Mouse (Mus musculus) urinary bladder, adult 2 months (tissue): ENCODE results near the gene Dcbld2. TPM values are rescaled to one million over a fixed set of nuclear protein-coding genes. Genes with fewer than 3 reads are reported as not detected.

Experiments used
- DNase-seq: peaks from one replicate; pipeline ENCODE4 v3.0.0; 2022; ENCODE audit warnings: low spot score
- polyA plus RNA-seq: library from polyadenylated mRNA; depleted of rRNA; stranded (reverse); fragments of >200 nt; gene quantifications from 2 replicates; pipeline ENCODE4 v1.2.3, GENCODE M21; 2012; rRNA removed

Dcbld2 gene
- polyA plus RNA-seq, 1 experiment, result 23.7 TPM

DNA sequence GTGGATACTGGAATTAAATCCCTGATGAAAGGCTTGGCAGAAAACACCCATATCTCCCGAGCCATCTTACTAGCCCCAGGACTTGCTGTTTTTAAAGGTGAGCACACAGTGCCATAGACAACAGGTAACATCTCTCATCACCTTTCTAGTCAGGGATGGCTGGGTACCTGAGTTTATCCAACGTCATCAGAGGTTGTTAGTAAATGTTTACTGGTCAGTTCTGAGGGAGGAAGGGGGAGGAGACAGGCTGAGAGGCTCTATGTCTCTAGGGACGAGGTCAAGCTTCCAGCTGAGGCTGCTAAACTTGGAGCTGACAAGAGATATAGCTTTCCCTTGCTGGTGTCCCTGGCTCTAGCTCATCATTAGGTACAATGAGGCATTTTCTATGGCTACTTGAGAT is 74.1 kb downstream of the Dcbld2 start:
- no peak for DNase-seq

DNA sequence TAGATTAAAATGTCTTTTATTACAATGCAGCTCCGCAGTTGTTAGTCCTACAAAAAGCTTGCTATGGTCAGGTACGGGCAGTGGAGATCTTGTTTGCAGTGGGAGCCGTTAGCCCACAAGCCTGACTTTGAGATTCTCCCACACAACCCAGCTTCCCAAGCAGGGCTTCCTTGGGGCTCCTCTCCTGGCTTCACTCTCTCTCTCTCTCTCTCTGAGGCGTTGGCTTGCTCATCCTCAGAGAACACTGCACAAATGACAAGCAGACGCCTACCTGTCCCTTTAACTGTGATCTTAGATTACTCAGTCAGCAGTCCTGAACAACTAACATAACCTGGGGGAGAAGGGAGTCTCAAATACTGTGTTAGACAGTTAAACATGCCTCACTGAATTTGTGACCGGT is 79.6 kb downstream of the Dcbld2 start:
- DNase-seq, result no peak

DNA sequence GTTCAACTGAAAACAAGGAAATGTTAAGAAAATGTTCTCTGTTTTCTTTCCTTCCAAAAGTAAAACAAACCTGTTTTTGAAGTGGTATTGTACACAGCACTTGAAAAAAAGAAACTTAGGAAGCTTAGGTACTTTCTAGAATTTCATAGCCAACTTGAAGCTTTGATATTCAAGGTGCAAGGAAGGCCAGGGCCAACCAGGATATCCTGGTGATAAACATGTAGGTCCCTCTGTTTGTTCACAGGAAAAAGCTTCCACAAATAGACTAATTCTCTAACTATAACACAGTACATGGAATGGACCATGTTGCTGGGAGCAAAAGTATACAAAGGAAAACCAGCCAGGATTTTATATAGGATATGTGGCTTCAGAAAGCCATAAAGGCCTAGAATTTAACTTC is 88.5 kb downstream of the Dcbld2 start:
- no peak for DNase-seq

DNA sequence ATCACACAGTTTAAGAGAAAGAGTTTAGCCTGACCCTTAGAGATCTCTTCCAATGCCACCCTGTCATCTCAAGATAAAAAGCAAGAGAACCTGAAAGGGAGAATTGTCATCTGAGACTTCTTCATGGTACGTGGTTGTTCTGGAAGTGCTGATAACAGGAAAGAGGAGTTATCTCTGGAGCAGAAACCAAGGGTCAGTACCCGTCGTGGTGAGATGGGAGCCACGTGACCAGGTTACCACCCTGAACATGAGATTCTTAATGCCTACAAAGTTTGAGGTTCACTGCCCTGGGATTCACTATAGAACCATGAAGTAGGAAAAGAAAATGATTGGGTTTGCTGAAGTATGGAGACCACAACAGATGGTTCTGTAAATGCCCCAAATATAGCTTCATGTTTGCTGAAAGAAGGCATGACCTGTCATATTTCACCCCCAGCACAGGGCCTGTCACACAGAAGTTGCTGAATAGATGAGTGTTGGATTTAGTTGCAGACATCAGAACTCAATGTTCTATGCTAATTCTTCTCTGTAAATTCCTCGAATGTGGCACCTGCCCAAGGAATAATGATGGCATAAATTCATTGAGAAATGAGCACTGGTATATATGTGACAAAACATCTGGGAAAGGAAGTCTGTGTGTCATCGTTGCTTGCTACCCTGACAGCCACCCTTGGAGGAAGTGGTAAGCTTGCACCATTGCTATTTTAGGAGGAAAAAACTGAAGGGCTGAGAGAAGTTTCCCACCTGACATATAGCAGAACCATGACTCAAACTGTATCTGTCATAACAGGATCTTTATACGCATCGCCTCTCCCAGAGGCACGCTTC is 89.9 kb downstream of the Dcbld2 start:
- DNase-seq, result no peak

DNA sequence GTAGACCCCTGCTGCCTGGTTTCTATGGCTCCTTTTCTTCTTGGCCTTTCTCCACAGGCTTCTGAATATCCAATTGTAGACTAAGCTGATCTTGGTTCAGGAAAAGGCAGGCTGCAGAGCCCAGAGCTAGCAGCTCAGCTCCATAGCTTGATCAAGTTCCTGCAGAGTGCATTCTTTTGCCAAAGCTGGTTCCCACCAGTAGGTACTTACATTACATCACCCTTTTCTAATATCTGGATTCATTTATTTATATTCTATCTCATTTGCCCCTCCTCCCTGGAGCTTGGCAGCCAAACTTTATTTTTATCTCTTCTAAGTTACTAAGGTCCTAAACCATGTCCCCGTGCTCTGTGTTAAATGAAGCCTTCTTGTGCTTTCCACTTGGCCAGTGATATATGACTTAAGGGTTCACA is 90.9 kb downstream of the Dcbld2 start:
- DNase-seq, result no peak

- DNase-seq, result no peak
Observed at GRCm38 (mm10) chr16:58499650-58500049, 91.4 kb downstream of the Dcbld2 start.

DNA sequence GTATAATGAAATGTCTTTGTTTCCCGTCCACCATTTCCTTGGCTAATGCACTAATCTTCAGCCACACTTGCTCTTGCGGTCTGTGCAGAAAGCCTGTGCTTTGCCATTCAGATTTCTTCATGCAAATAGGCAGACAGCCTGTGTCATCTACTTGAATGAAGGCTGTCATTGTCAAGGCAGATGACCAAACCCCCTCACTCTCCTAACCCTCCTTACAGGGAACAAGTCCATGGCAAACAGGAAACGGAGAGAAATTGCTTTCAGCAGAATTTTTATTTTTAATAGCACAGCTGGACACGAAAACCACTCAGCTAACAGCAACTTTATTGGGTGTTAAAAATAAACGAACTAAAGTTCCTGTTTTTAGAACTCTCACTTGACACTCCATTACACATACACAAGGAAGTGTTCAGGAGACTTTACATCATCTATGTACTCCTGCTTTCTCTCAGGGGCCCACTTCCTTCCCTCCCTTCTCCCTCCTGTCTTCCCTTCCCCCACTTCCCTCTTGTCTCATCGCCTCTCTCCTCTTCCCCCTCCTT is 93.6 kb downstream of the Dcbld2 start:
- DNase-seq, result no peak

GRCm38 (mm10) chr16:58502566-58502965 is 94.3 kb downstream of the Dcbld2 start:
- no peak for DNase-seq

GRCm38 (mm10) chr16:58504945-58505344 is 96.7 kb downstream of the Dcbld2 start:
- no peak for DNase-seq

DNA sequence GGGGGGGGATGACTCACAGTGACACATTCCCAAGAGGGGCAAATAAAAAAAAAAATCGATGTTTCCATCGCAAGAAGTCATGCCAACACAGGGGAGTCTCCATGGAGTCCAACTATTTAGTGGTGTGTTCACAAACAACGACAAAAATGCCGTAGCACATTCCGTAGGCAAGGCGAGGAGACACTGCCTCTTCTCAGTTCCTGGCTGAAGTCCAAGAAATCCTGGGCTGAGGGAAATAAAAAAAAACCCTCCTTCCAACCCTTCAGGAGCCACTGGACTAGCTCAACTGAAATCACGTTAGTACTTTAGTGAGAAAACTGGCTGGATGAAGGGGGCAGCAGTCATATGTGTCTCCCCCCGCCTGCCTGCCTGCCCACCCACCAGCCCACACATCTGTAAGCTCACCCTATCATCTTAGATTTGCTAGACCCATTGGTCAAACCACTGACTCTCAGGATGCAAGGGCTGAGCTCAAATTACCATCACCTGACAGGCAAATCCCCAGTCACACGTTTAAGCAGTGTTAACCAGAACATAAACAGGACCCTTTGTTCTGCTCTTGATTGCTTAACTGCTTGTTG is 104.0 kb downstream of the Dcbld2 start:
- no peak for DNase-seq

DNA sequence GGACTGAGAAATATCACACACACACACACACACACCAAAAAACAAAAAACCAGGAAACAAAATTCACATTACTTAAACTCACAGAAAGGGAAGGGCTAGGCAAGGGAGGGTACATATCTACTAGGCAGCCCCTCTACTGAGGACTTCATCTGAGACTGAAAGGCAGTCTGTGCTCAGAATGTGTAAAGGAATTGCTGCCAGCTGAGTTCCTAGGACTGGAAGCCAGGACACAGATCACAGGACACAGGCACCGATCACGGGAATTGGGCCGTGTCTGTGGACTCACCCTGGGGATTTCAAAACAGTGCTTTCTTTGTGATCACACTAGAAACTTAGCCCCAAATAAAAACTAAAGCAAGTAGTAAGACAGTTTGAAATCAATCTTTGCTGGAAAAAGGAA is 104.6 kb downstream of the Dcbld2 start:
- no peak for DNase-seq

DNA sequence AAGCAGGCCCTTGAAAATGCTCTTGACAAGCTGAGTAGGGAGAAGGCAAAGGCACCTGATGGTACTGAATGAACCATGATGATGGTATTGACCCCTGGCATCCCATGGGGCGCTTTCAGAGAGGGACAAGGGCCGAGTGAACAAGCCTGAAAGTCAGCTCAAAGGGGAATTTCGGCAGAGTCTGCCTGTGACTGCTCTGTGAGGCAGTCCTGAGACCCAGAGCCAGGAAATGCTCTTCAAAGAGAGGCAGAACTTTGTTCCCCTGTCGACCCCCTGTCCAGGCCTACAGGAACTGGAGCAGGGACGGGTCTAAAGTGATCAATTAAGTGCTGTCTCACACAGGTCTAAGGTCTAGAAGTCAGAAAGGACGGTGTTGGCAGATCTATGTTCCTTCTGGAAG is 105.5 kb downstream of the Dcbld2 start:
- DNase-seq, result no peak

- no peak for DNase-seq
Observed at GRCm38 (mm10) chr16:58514565-58514964, 106.3 kb downstream of the Dcbld2 start.

DNA sequence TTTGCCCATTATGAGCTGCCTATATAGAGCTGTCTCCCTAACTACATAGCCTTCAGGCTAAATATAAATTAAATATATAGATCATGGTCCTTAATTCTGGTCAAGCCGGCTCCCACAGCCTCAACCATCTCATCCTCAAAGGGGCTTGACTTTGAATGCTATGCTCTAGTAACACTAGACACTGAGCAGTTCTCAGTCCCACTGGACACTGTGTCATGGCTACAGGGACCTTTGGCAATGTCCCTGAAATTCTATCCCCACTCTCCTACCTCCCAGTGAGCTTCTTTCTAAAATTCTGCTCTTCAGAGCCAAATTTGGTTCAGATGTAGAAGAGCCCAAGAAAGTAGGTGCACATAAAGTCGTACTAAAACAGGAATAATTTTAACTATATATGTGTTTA is 107.9 kb downstream of the Dcbld2 start:
- no peak for DNase-seq

GRCm38 (mm10) chr16:58516960-58517798 is 108.9 kb downstream of the Dcbld2 start:
- no peak for DNase-seq

Other genes starting within 250 kb of the Dcbld2 start
- gene St3gal6, start 115.8 kb downstream of the Dcbld2 start, polyA plus RNA-seq, result 14.3 and 16.2 TPM in 2 replicates
- not detected in 2 replicates for gene Gm813, start 208.5 kb downstream of the Dcbld2 start, polyA plus RNA-seq
- not detected in 2 replicates for gene E330017A01Rik, start 230.3 kb downstream of the Dcbld2 start, polyA plus RNA-seq